Mouse (Mus musculus) heart, embryonic 10.5 days (tissue): Measurements from ENCODE around the gene Pklr. TPM values are rescaled to one million over a fixed set of nuclear protein-coding genes. Genes with fewer than 3 reads are reported as not detected.
A peak's percentile ranks its signal among the peaks of the same experiment; 100 is the strongest.

Source experiments
- DNase-seq: peaks from one replicate; pipeline ENCODE4 v3.0.0-alpha.2; 2017; ENCODE audit warnings: low spot score
- H3K27ac ChIP-seq: fragments of 300-500 bp; sonication (generic); 2 replicates; pipeline ENCODE4 v1.5.1; 2016; ENCODE audit warnings: mild to moderate bottlenecking
- H3K27me3 ChIP-seq: fragments of 300-500 bp; sonication (generic); 2 replicates; pipeline ENCODE4 v1.6.1; 2016; ENCODE audit warnings: mild to moderate bottlenecking; ENCODE audit not compliant: poor library complexity, insufficient read depth, severe bottlenecking
- H3K36me3 ChIP-seq: fragments of 300-500 bp; sonication (generic); 2 replicates; pipeline ENCODE4 v1.6.1; 2016; ENCODE audit warnings: mild to moderate bottlenecking, moderate library complexity
- H3K4me1 ChIP-seq: fragments of 300-500 bp; sonication (generic); 2 replicates; pipeline ENCODE4 v1.6.1; 2016; ENCODE audit warnings: mild to moderate bottlenecking
- H3K4me3 ChIP-seq: fragments of 300-500 bp; sonication (generic); 2 replicates; pipeline ENCODE4 v1.5.1; 2016; ENCODE audit warnings: mild to moderate bottlenecking, moderate library complexity
- H3K9me3 ChIP-seq: fragments of 300-500 bp; sonication (generic); 2 replicates; pipeline ENCODE4 v1.6.1; 2016; ENCODE audit warnings: mild to moderate bottlenecking, moderate library complexity
- WGBS: fragments of 180-500 bp; shearing (Covaris S2); methylation state at CpG from one replicate; pipeline ENCODE4 v1.1.7; 2016; 5-methylcytosine and 5-hydroxymethylcytosine counted together
- polyA plus RNA-seq: library from polyadenylated mRNA; unstranded; fragments of >200 nt; fragmentation: Nextera tagmentation; extraction: Ambion mirVana; gene quantifications from 2 replicates; pipeline ENCODE4 v1.2.1, GENCODE M21; 2016

The Pklr gene
- polyA plus RNA-seq, 1 experiment from 2014 or later, result 14.7 TPM

GRCm38 (mm10) chr3:89132285-89133062 is 3.5 kb upstream of the Pklr start:
- 10% methylated on average over 30 of the region's 30 CpGs for WGBS
- Histone ChIP-seq H3K4me3 (peak overlapping the region; percentile 53), H3K4me1 (peaks cover 26% of the 10 kb centered on the region), H3K27me3 (peaks cover 34% of the 10 kb centered on the region; the same call in 1 of the 2 replicates), H3K9me3 (no peaks in the 10 kb centered on the region), H3K27ac (peak overlapping the region; percentile 75), H3K36me3 (no peaks in the 10 kb centered on the region)
- peak; percentile 96 for DNase-seq

GRCm38 (mm10) chr3:89133063-89133450 is 2.9 kb upstream of the Pklr start:
- 56% methylated on average over 7 of the region's 7 CpGs for WGBS
- DNase-seq, result no peak
- Histone ChIP-seq H3K36me3 (no peaks in the 10 kb centered on the region), H3K4me1 (peaks cover 26% of the 10 kb centered on the region), H3K4me3 (no peak overlapping the region), H3K9me3 (no peaks in the 10 kb centered on the region), H3K27ac (peak overlapping the region; percentile 75), H3K27me3 (peaks cover 34% of the 10 kb centered on the region; the same call in 1 of the 2 replicates)

- H3K4me1 ChIP-seq, result peaks cover 26% of the 10 kb centered on the region
- H3K4me3 ChIP-seq, result no peak overlapping the region
- peaks cover 34% of the 10 kb centered on the region; the same call in 1 of the 2 replicates for H3K27me3 ChIP-seq
- DNase-seq, result no peak
- H3K27ac ChIP-seq, result peak overlapping the region; percentile 75
- no peaks in the 10 kb centered on the region for H3K9me3 ChIP-seq
- 63% methylated on average over 1 of the region's 1 CpGs for WGBS
- H3K36me3 ChIP-seq, result no peaks in the 10 kb centered on the region
Observed at GRCm38 (mm10) chr3:89133752-89134151, 2.2 kb upstream of the Pklr start.

DNA sequence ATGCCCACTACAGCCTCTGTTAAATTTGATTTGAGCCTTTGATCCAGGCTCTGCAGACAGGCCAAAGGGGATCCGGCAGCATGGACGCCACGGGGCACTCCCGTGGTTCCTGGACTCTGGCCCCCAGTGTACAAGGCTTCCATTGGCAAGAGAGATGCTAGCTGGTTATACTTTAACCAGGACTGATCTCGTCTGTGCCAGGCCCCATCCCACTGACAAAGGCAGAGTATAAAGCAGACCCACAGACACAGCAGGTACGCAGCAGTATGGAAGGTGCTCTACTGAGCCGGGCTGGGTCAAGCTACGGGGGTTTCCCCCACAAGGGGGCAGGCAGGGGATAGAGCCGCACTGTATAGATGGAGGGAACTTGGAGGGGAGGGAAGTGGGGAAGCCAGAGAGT is 423 bp downstream of the Pklr start:
- Histone ChIP-seq H3K27me3 (peaks cover 34% of the 10 kb centered on the region; the same call in 1 of the 2 replicates), H3K9me3 (no peaks in the 10 kb centered on the region), H3K27ac (peak overlapping the region; percentile 59; the same call in 1 of the 2 replicates), H3K36me3 (no peaks in the 10 kb centered on the region), H3K4me3 (peak overlapping the region; percentile 38), H3K4me1 (peaks cover 26% of the 10 kb centered on the region)
- 40% methylated on average over 9 of the region's 9 CpGs for WGBS
- DNase-seq, result no peak

GRCm38 (mm10) chr3:89144821-89145220 is 8.9 kb downstream of the Pklr start:
- Histone ChIP-seq H3K4me1 (peaks cover 20% of the 10 kb centered on the region), H3K9me3 (no peaks in the 10 kb centered on the region), H3K4me3 (0 out of 2 replicates have a peak overlapping the region, but pooled peaks have one; percentile 12), H3K27ac (no peak overlapping the region), H3K27me3 (peaks cover 63% of the 10 kb centered on the region), H3K36me3 (no peaks in the 10 kb centered on the region)
- no peak for DNase-seq
- WGBS, result 79% methylated on average over 10 of the region's 10 CpGs

DNA sequence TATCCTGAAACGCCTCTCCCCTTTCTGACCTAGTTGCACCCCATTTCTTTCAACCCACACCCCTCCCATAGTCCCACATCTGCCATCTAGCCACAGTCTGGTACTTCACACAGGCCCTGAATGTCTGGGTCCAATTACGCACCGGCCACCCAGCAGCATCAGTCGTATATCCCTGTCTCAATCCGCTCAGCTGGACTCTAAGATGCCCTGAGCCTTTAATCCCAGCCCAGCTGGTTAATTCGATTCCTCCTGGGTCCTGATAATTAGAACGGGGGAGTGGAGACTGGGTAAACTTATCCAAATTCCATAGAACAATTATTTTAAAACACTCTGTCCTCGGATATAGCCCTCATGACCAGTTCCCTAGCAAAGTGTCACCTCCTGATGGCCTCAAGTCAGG is 9.6 kb downstream of the Pklr start:
- Histone ChIP-seq H3K36me3 (no peaks in the 10 kb centered on the region), H3K27ac (no peak overlapping the region), H3K4me1 (peaks cover 20% of the 10 kb centered on the region), H3K9me3 (no peaks in the 10 kb centered on the region), H3K4me3 (no peak overlapping the region), H3K27me3 (peaks cover 70% of the 10 kb centered on the region)
- WGBS, result 67% methylated on average over 8 of the region's 8 CpGs
- DNase-seq, result no peak

DNA sequence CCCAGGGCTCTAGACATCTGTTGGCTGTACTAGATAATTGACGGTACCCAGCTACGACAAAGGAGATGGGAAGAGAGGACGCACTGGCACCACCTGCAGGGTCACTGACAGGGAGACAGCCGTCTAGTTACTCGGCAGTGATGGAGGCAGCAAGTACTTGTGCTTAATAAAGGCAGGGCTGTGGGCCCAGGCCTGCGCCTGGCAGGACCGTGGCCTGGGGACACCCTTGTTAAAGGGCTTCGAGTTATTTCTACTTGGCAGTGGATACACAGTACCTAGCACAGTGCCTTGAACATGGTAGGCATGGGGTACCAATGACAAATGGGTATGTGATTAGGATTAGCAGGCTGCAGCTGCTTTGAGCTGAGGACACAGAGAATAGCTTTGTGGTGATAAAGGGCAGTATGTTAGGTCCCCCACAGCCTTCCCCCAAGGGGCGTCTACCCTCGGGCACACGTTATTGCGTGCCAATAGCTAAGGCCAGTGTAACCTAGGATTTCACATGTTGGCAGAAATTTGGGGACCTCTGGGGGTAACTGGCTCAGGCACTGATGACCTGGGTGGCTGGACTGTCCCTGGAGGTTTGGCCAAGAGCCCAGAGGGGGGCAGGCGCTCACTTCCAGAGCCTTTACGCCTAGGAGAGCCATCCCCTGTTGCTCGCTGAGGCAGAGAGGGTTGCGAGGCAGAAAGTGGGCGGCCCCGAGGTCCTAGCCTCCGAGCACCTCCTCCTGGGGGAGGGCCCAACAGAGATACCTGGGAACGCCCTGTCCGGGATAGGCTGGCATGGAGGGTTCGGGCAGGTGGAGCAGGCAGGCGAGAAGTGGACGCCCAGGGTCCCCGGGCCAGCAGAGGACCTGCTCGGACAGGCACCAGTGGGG is 11.4 kb downstream of the Pklr start:
- peak overlapping the region; percentile 17 for H3K27ac ChIP-seq

GRCm38 (mm10) chr3:89147979-89148311 is 12.0 kb downstream of the Pklr start:
- H3K36me3 ChIP-seq, result no peaks in the 10 kb centered on the region
- no peak for DNase-seq
- H3K27ac ChIP-seq, result peak overlapping the region; percentile 17
- H3K9me3 ChIP-seq, result no peaks in the 10 kb centered on the region
- peaks cover 87% of the 10 kb centered on the region for H3K27me3 ChIP-seq
- peaks cover 20% of the 10 kb centered on the region for H3K4me1 ChIP-seq
- peak overlapping the region; percentile 50 for H3K4me3 ChIP-seq
- 14% methylated on average over 15 of the region's 15 CpGs for WGBS

More for the DNA sequence above, 11.4 kb downstream of the Pklr start:
- DNase-seq, result peak; percentile 93
- no peaks in the 10 kb centered on the region for H3K36me3 ChIP-seq
- H3K27me3 ChIP-seq, result peaks cover 82% of the 10 kb centered on the region
- H3K9me3 ChIP-seq, result no peaks in the 10 kb centered on the region
- peak overlapping the region; percentile 50 for H3K4me3 ChIP-seq
- WGBS, result 21% methylated on average over 26 of the region's 26 CpGs
- peaks cover 20% of the 10 kb centered on the region for H3K4me1 ChIP-seq

GRCm38 (mm10) chr3:89148567-89148966 is 12.6 kb downstream of the Pklr start:
- Histone ChIP-seq H3K36me3 (no peaks in the 10 kb centered on the region), H3K27me3 (peaks cover 85% of the 10 kb centered on the region), H3K4me1 (peaks cover 20% of the 10 kb centered on the region), H3K9me3 (no peaks in the 10 kb centered on the region), H3K4me3 (no peak overlapping the region; the same call in 1 of the 2 replicates), H3K27ac (no peak overlapping the region)
- DNase-seq, result no peak
- WGBS, result 63% methylated on average over 14 of the region's 14 CpGs

- no peak overlapping the region for H3K27ac ChIP-seq
- H3K36me3 ChIP-seq, result no peaks in the 10 kb centered on the region
- peaks cover 16% of the 10 kb centered on the region for H3K4me1 ChIP-seq
- DNase-seq, result no peak
- H3K9me3 ChIP-seq, result no peaks in the 10 kb centered on the region
- H3K27me3 ChIP-seq, result peaks cover 58% of the 10 kb centered on the region
- H3K4me3 ChIP-seq, result no peak overlapping the region
- WGBS, result 45% methylated on average over 17 of the region's 17 CpGs
Observed at GRCm38 (mm10) chr3:89152084-89152835, 16.3 kb downstream of the Pklr start.

GRCm38 (mm10) chr3:89156951-89157350 is 21.0 kb downstream of the Pklr start:
- H3K9me3 ChIP-seq, result no peaks in the 10 kb centered on the region
- no peaks in the 10 kb centered on the region for H3K36me3 ChIP-seq
- H3K27me3 ChIP-seq, result peaks cover 41% of the 10 kb centered on the region
- no peak overlapping the region for H3K4me3 ChIP-seq
- no peak overlapping the region for H3K27ac ChIP-seq
- peaks cover 18% of the 10 kb centered on the region for H3K4me1 ChIP-seq
- WGBS, result 79% methylated on average over 8 of the region's 8 CpGs
- DNase-seq, result no peak

- H3K4me3 ChIP-seq, result no peak overlapping the region
Observed at GRCm38 (mm10) chr3:89158651-89159050, 22.7 kb downstream of the Pklr start.

More at GRCm38 (mm10) chr3:89158651-89159050, 22.7 kb downstream of the Pklr start:
- Histone ChIP-seq H3K4me1 (peaks cover 18% of the 10 kb centered on the region), H3K27ac (no peak overlapping the region), H3K36me3 (no peaks in the 10 kb centered on the region), H3K9me3 (no peaks in the 10 kb centered on the region), H3K27me3 (peaks cover 30% of the 10 kb centered on the region)
- no peak for DNase-seq
- WGBS, result 16% methylated on average over 7 of the region's 7 CpGs
